Mouse (Mus musculus): Measurements from ENCODE around the gene Nek10.

DNA sequence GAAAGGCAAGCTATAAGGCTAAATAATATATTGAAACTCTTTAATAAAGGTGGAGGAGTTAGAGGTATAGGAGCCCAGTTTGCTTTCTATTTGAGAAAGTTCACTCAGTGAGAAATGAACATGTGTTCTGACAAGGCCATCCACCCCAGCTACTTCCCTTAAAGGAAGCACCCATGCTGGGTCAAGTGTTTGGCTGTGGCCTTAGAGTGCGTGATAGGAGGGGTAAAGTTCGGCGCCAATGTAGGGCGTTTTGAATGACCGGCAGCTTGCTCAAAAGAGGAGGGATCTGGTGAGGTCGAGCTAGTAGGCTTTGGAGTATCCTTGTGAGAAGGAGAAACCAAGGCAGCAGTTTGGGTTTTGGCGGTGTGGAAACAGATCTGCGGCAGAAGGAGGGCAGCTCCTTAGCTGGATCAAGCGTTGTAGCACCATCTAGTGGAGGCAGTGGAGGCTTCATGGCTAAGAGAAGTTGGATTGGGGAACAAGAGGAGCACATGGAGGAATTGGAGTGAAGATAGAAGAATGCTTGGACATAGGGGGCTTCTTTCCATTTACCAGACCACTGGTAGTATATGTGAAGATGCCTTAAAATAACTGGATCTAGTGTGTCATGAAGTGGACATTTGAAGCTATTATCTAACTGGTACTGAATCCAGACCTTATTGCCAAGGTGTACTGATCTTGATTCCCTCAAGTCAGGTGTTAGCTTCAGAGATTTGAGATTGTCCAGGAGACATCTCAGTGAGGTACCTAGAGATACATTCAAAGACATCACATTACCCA is 101.7 kb downstream of the Nek10 start:
- TF ChIP-seq CHD2 (IDR thresholded peaks at IDR 0.05; ENCODE audit: low read depth, low read length) = no peak
- no peak for TF ChIP-seq MAFK (IDR thresholded peaks at IDR 0.05; ENCODE audit: insufficient read depth, low read depth, low read length)
